Mouse (Mus musculus): ENCODE measurements around the gene Cpeb1. TPM values are rescaled to one million over a fixed set of nuclear protein-coding genes. Genes with fewer than 3 reads are reported as not detected.

Gene Cpeb1
- polyA plus RNA-seq, 2 experiments = 0.03 TPM; not detected in 1

DNA sequence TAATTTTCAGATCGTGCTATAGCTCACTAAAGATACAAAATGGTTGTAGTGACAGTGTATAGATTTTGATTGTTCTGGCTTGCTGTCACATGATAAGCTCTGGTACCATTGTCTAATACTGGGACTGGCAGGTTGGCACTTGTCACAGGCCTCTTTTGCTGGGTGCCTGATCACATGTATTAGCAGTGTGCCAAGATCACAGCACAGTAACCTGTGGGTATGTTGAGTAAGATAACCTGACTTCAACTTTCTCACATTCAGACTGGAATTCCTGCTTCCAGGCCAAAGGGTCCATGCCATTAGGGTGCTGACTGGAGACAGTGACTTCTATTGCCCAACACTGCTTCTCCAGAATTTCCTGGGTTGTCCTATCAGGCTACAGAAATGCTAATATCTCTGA is 144.1 kb downstream of the Cpeb1 start:
- Histone ChIP-seq H3K9ac (replicated peaks) (no peak overlapping the region), H3K27ac (no peak overlapping the region), H3K4me1 (replicated peaks; ENCODE audit: control insufficient read depth in 2 of 2, insufficient read depth in 2 of 2, low read length in 1 of 2) (no peaks in the 10 kb centered on the region), H3K4me3 (ENCODE audit: insufficient read depth in 1 of 2, low read depth in 2 of 2, low read length in 2 of 2) (no peak overlapping the region), H3K36me3 (replicated peaks; ENCODE audit: control insufficient read depth, insufficient read depth, low read depth) (no peaks in the 10 kb centered on the region), H3K27me3 (ENCODE audit: control insufficient read depth, insufficient read depth, low read length) (no peaks in the 10 kb centered on the region), H3K9me3 (ENCODE audit: control insufficient read depth, low read length) (no peaks in the 10 kb centered on the region), H3K4me2 (ENCODE audit: low read depth) (no peak overlapping the region)
- WGBS (ENCODE audit: insufficient replicate concordance) = 61% methylated on average over 1 of the region's 1 CpGs
- TF ChIP-seq CTCF (IDR thresholded peaks at IDR 0.05; ENCODE audit: low read depth) (no peak), EP300 (IDR thresholded peaks at IDR 0.05; ENCODE audit: low read depth) (no peak)
- DNase-seq (ENCODE audit: low read depth in 3 of 3, low spot score in 3 of 3) = no peak
- ATAC-seq (ENCODE audit: insufficient read depth) = no peak

GRCm38 (mm10) chr7:81309247-81309646 is 146.0 kb downstream of the Cpeb1 start:
- Histone ChIP-seq H3K36me3 (replicated peaks; ENCODE audit: control insufficient read depth, insufficient read depth, low read depth) (no peaks in the 10 kb centered on the region), H3K27ac (no peak overlapping the region), H3K4me1 (replicated peaks; ENCODE audit: control insufficient read depth in 2 of 2, insufficient read depth in 2 of 2, low read length in 1 of 2) (no peaks in the 10 kb centered on the region), H3K9me3 (ENCODE audit: control insufficient read depth, low read length) (no peaks in the 10 kb centered on the region), H3K4me3 (ENCODE audit: insufficient read depth in 1 of 2, low read depth in 2 of 2, low read length in 2 of 2) (no peak overlapping the region), H3K4me2 (ENCODE audit: low read depth) (no peak overlapping the region), H3K27me3 (ENCODE audit: control insufficient read depth, insufficient read depth, low read length) (no peaks in the 10 kb centered on the region), H3K9ac (replicated peaks) (no peak overlapping the region)
- ATAC-seq (ENCODE audit: insufficient read depth) = no peak
- DNase-seq (ENCODE audit: low read depth in 3 of 3, low spot score in 3 of 3) = no peak
- 51% methylated on average over 6 of the region's 6 CpGs for WGBS (ENCODE audit: insufficient replicate concordance)
- no peak for TF ChIP-seq EP300 (IDR thresholded peaks at IDR 0.05; ENCODE audit: low read depth)
- no peak for TF ChIP-seq CTCF (IDR thresholded peaks at IDR 0.05; ENCODE audit: low read depth)

DNA sequence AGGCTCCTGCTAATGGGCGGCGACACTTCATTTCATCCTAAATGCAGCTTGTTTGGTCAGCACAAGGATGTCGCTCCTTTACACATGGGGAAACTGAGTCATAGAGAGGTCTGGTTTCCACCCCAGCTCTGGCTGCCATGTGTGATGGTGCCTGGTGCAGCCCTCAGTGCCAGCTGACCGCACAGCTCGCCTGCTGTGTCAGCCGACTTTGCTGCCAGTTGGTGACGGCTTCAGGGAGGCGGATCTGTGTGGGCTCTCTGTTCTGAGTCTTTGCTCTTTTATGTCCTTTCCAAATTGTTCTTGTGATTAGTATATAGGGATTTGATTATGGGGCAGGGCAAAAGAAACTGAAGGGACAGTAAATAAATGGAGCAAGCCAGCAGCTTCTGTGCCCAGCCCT is 147.5 kb downstream of the Cpeb1 start:
- H3K36me3 ChIP-seq (replicated peaks; ENCODE audit: control insufficient read depth, insufficient read depth, low read depth) = no peaks in the 10 kb centered on the region
- TF ChIP-seq CTCF (IDR thresholded peaks at IDR 0.05; ENCODE audit: low read depth) = no peak
- TF ChIP-seq EP300 (IDR thresholded peaks at IDR 0.05; ENCODE audit: low read depth) = no peak
- no peak for DNase-seq (ENCODE audit: low read depth in 3 of 3, low spot score in 3 of 3)
- H3K4me3 ChIP-seq (ENCODE audit: insufficient read depth in 1 of 2, low read depth in 2 of 2, low read length in 2 of 2) = no peak overlapping the region
- no peaks in the 10 kb centered on the region for H3K9me3 ChIP-seq (ENCODE audit: control insufficient read depth, low read length)
- H3K4me2 ChIP-seq (ENCODE audit: low read depth) = no peak overlapping the region
- no peak for ATAC-seq (ENCODE audit: insufficient read depth)
- no peaks in the 10 kb centered on the region for H3K27me3 ChIP-seq (ENCODE audit: control insufficient read depth, insufficient read depth, low read length)
- 68% methylated on average over 8 of the region's 8 CpGs for WGBS (ENCODE audit: insufficient replicate concordance)
- no peak overlapping the region for H3K27ac ChIP-seq
- no peaks in the 10 kb centered on the region for H3K4me1 ChIP-seq (replicated peaks; ENCODE audit: control insufficient read depth in 2 of 2, insufficient read depth in 2 of 2, low read length in 1 of 2)
- H3K9ac ChIP-seq (replicated peaks) = no peak overlapping the region

DNA sequence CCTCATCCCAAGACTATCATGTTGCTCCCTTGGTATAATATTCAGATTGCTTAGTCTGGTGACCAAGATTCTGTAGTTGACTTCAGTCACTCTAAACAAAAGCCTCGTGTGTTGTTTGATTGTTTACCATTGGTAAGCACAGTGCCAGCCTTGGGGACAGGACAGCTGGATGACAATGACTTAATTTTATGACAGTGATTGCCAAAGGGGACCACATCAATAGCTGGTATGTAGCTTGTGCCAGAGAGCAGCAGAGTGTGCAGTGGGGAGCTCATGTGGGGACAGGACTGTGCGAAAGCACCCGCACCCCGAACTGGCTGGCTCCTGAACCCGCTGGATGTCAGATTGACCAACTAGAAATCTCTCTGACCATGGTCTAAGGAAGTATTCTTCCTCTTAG is 150.6 kb downstream of the Cpeb1 start:
- Histone ChIP-seq H3K27ac (no peak overlapping the region), H3K27me3 (ENCODE audit: control insufficient read depth, insufficient read depth, low read length) (no peaks in the 10 kb centered on the region), H3K9ac (replicated peaks) (no peak overlapping the region), H3K4me3 (ENCODE audit: insufficient read depth in 1 of 2, low read depth in 2 of 2, low read length in 2 of 2) (no peak overlapping the region), H3K4me2 (ENCODE audit: low read depth) (no peak overlapping the region), H3K4me1 (replicated peaks; ENCODE audit: control insufficient read depth in 2 of 2, insufficient read depth in 2 of 2, low read length in 1 of 2) (no peaks in the 10 kb centered on the region), H3K36me3 (replicated peaks; ENCODE audit: control insufficient read depth, insufficient read depth, low read depth) (no peaks in the 10 kb centered on the region), H3K9me3 (ENCODE audit: control insufficient read depth, low read length) (no peaks in the 10 kb centered on the region)
- TF ChIP-seq CTCF (IDR thresholded peaks at IDR 0.05; ENCODE audit: low read depth) = no peak
- TF ChIP-seq EP300 (IDR thresholded peaks at IDR 0.05; ENCODE audit: low read depth) = no peak
- no peak for DNase-seq (ENCODE audit: low read depth in 3 of 3, low spot score in 3 of 3)
- 72% methylated on average over 5 of the region's 5 CpGs for WGBS (ENCODE audit: insufficient replicate concordance)
- ATAC-seq (ENCODE audit: insufficient read depth) = no peak

- Histone ChIP-seq H3K27me3 (ENCODE audit: control insufficient read depth, insufficient read depth, low read length) (no peaks in the 10 kb centered on the region), H3K4me2 (ENCODE audit: low read depth) (no peak overlapping the region), H3K9me3 (ENCODE audit: control insufficient read depth, low read length) (no peaks in the 10 kb centered on the region), H3K4me1 (replicated peaks; ENCODE audit: control insufficient read depth in 2 of 2, insufficient read depth in 2 of 2, low read length in 1 of 2) (no peaks in the 10 kb centered on the region), H3K9ac (replicated peaks) (no peak overlapping the region), H3K36me3 (replicated peaks; ENCODE audit: control insufficient read depth, insufficient read depth, low read depth) (no peaks in the 10 kb centered on the region), H3K27ac (no peak overlapping the region), H3K4me3 (ENCODE audit: insufficient read depth in 1 of 2, low read depth in 2 of 2, low read length in 2 of 2) (no peak overlapping the region)
- 29% methylated on average over 5 of the region's 5 CpGs for WGBS (ENCODE audit: insufficient replicate concordance)
- DNase-seq (ENCODE audit: low read depth in 3 of 3, low spot score in 3 of 3) (no peak), ATAC-seq (ENCODE audit: insufficient read depth) (no peak)
- no peak for TF ChIP-seq CTCF (IDR thresholded peaks at IDR 0.05; ENCODE audit: low read depth)
- TF ChIP-seq EP300 (IDR thresholded peaks at IDR 0.05; ENCODE audit: low read depth) = no peak
Measured at GRCm38 (mm10) chr7:81304100-81304499, 151.2 kb downstream of the Cpeb1 start.

Data from liver, embryonic 14.5 days (tissue).